Mouse (Mus musculus): Measurements from ENCODE around the gene Ntmt1. TPM values are rescaled to one million over a fixed set of nuclear protein-coding genes. Genes with fewer than 3 reads are reported as not detected.

The Ntmt1 gene
- polyA plus RNA-seq, 1 experiment = 16.6 TPM

GRCm38 (mm10) chr2:30772581-30773312, 34.9 kb upstream of the Ntmt1 start:
- Histone ChIP-seq H3K27me3 (ENCODE audit: control insufficient read depth, insufficient read depth, low read length) (peaks cover 7% of the 10 kb centered on the region; the same call in 1 of the 2 replicates), H3K36me3 (ENCODE audit: control insufficient read depth, insufficient read depth, low read length) (no peaks in the 10 kb centered on the region), H3K4me3 (ENCODE audit: extremely low read depth, insufficient read depth, insufficient read length) (no peak overlapping the region), H3K4me1 (ENCODE audit: control insufficient read depth, insufficient read depth, insufficient read length) (no peaks in the 10 kb centered on the region; the same call in 1 of the 2 replicates), H3K27ac (ENCODE audit: insufficient read depth, low read length) (peak overlapping the region; percentile 69)
- no peak for TF ChIP-seq CTCF (IDR thresholded peaks at IDR 0.05; ENCODE audit: extremely low read depth, insufficient read depth, insufficient read length, insufficient replicate concordance)
- no peak for TF ChIP-seq POLR2A (IDR thresholded peaks at IDR 0.05; ENCODE audit: low read depth, low read length)
- WGBS = 30% methylated on average over 15 of the region's 15 CpGs
- no peak for DNase-seq (ENCODE audit: low read depth in 1 of 2, low spot score in 2 of 2)

GRCm38 (mm10) chr2:30773313-30774005, 34.2 kb upstream of the Ntmt1 start:
- H3K27ac ChIP-seq (ENCODE audit: insufficient read depth, low read length) = peak overlapping the region; percentile 69
- H3K4me1 ChIP-seq (ENCODE audit: control insufficient read depth, insufficient read depth, insufficient read length) = no peaks in the 10 kb centered on the region; the same call in 1 of the 2 replicates
- H3K27me3 ChIP-seq (ENCODE audit: control insufficient read depth, insufficient read depth, low read length) = peaks cover 7% of the 10 kb centered on the region; the same call in 1 of the 2 replicates
- no peak overlapping the region for H3K4me3 ChIP-seq (ENCODE audit: extremely low read depth, insufficient read depth, insufficient read length)
- H3K36me3 ChIP-seq (ENCODE audit: control insufficient read depth, insufficient read depth, low read length) = no peaks in the 10 kb centered on the region
- DNase-seq (ENCODE audit: low read depth in 1 of 2, low spot score in 2 of 2) = no peak
- no peak for TF ChIP-seq CTCF (IDR thresholded peaks at IDR 0.05; ENCODE audit: extremely low read depth, insufficient read depth, insufficient read length, insufficient replicate concordance)
- no peak for TF ChIP-seq POLR2A (IDR thresholded peaks at IDR 0.05; ENCODE audit: low read depth, low read length)
- WGBS = 82% methylated on average over 8 of the region's 8 CpGs

GRCm38 (mm10) chr2:30775955-30776354, 31.7 kb upstream of the Ntmt1 start:
- Histone ChIP-seq H3K4me3 (ENCODE audit: extremely low read depth, insufficient read depth, insufficient read length) (no peak overlapping the region), H3K27ac (ENCODE audit: insufficient read depth, low read length) (no peak overlapping the region), H3K27me3 (ENCODE audit: control insufficient read depth, insufficient read depth, low read length) (peaks cover 7% of the 10 kb centered on the region; the same call in 1 of the 2 replicates), H3K4me1 (ENCODE audit: control insufficient read depth, insufficient read depth, insufficient read length) (no peaks in the 10 kb centered on the region; the same call in 1 of the 2 replicates), H3K36me3 (ENCODE audit: control insufficient read depth, insufficient read depth, low read length) (no peaks in the 10 kb centered on the region)
- no peak for TF ChIP-seq POLR2A (IDR thresholded peaks at IDR 0.05; ENCODE audit: low read depth, low read length)
- no peak for TF ChIP-seq CTCF (IDR thresholded peaks at IDR 0.05; ENCODE audit: extremely low read depth, insufficient read depth, insufficient read length, insufficient replicate concordance)
- no peak for DNase-seq (ENCODE audit: low read depth in 1 of 2, low spot score in 2 of 2)
- WGBS = 56% methylated on average over 3 of the region's 3 CpGs

- TF ChIP-seq CTCF (IDR thresholded peaks at IDR 0.05; ENCODE audit: extremely low read depth, insufficient read depth, insufficient read length, insufficient replicate concordance) = no peak
- no peak for TF ChIP-seq POLR2A (IDR thresholded peaks at IDR 0.05; ENCODE audit: low read depth, low read length)
- WGBS = 90% methylated on average over 3 of the region's 3 CpGs
- H3K4me3 ChIP-seq (ENCODE audit: extremely low read depth, insufficient read depth, insufficient read length) = no peak overlapping the region
- H3K4me1 ChIP-seq (ENCODE audit: control insufficient read depth, insufficient read depth, insufficient read length) = no peaks in the 10 kb centered on the region
- DNase-seq (ENCODE audit: low read depth in 1 of 2, low spot score in 2 of 2) = no peak
- no peaks in the 10 kb centered on the region for H3K36me3 ChIP-seq (ENCODE audit: control insufficient read depth, insufficient read depth, low read length)
- no peaks in the 10 kb centered on the region for H3K27me3 ChIP-seq (ENCODE audit: control insufficient read depth, insufficient read depth, low read length)
- H3K27ac ChIP-seq (ENCODE audit: insufficient read depth, low read length) = no peak overlapping the region
These were observed 30.4 kb upstream of the Ntmt1 start for GRCm38 (mm10) chr2:30777266-30777665.

GRCm38 (mm10) chr2:30778235-30778634, 29.4 kb upstream of the Ntmt1 start:
- no peak for TF ChIP-seq POLR2A (IDR thresholded peaks at IDR 0.05; ENCODE audit: low read depth, low read length)
- no peak for TF ChIP-seq CTCF (IDR thresholded peaks at IDR 0.05; ENCODE audit: extremely low read depth, insufficient read depth, insufficient read length, insufficient replicate concordance)
- Histone ChIP-seq H3K27me3 (ENCODE audit: control insufficient read depth, insufficient read depth, low read length) (no peaks in the 10 kb centered on the region), H3K27ac (ENCODE audit: insufficient read depth, low read length) (no peak overlapping the region), H3K4me3 (ENCODE audit: extremely low read depth, insufficient read depth, insufficient read length) (no peak overlapping the region), H3K4me1 (ENCODE audit: control insufficient read depth, insufficient read depth, insufficient read length) (no peaks in the 10 kb centered on the region), H3K36me3 (ENCODE audit: control insufficient read depth, insufficient read depth, low read length) (no peaks in the 10 kb centered on the region)
- DNase-seq (ENCODE audit: low read depth in 1 of 2, low spot score in 2 of 2) = no peak
- WGBS = 81% methylated on average over 4 of the region's 4 CpGs

GRCm38 (mm10) chr2:30779241-30779640, 28.4 kb upstream of the Ntmt1 start:
- H3K4me1 ChIP-seq (ENCODE audit: control insufficient read depth, insufficient read depth, insufficient read length) = no peaks in the 10 kb centered on the region
- no peak overlapping the region for H3K4me3 ChIP-seq (ENCODE audit: extremely low read depth, insufficient read depth, insufficient read length)
- no peaks in the 10 kb centered on the region for H3K36me3 ChIP-seq (ENCODE audit: control insufficient read depth, insufficient read depth, low read length)
- no peak overlapping the region for H3K27ac ChIP-seq (ENCODE audit: insufficient read depth, low read length)
- DNase-seq (ENCODE audit: low read depth in 1 of 2, low spot score in 2 of 2) = no peak
- TF ChIP-seq POLR2A (IDR thresholded peaks at IDR 0.05; ENCODE audit: low read depth, low read length) (no peak), CTCF (IDR thresholded peaks at IDR 0.05; ENCODE audit: extremely low read depth, insufficient read depth, insufficient read length, insufficient replicate concordance) (no peak)
- H3K27me3 ChIP-seq (ENCODE audit: control insufficient read depth, insufficient read depth, low read length) = no peaks in the 10 kb centered on the region
- WGBS = 68% methylated on average over 5 of the region's 5 CpGs
